Mouse (Mus musculus): ENCODE data around the gene Peli2. TPM values are rescaled to one million over a fixed set of nuclear protein-coding genes. Genes with fewer than 3 reads are reported as not detected.

Peli2 gene
- polyA plus RNA-seq, 1 experiment = 125 TPM

DNA sequence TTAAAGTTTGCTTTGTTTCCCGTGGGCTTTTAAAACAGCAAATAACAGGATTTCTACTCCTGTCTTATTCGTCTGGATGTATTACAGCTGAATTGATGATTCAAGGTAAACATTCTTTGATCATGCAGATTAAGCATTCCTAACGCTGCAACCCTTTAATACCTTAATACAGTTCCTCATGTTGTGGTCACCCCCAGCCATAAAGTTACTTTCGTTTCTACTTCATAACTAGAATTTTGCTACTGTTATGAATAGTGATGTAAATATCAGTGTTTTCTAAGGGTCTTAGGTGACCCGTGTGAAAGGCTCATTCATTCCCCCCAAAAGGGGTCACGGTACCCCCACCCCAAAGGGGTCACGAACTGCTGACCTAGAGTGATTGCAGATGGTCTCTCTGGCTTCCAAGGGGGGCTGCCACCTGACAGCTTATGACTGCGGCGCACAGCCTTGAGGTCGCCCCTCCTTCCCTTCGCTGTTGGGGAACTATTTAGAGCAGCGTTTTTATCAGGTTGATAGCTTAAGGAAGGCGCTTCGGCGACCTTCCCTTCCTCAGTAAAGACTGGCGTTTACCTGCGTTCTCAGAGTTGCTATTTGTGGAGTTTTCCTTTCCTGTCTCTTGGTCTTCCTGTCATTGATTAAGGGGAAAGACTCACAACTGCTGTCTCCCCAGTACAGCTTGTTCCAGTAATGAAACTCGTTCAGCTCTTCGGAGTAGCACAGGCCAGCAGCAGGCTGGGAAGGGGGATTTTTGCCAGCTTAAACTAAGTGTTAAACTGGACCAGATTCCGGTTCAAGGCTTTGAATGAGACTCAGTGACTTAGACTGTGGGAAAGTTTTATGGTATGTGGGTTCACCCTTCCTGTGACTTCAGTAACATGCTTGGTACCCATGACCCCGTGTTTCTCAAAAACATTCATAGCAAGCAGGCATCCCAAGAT lies 12.5 kb downstream of the Peli2 start:
- no peaks in the 10 kb centered on the region; the same call in 1 of the 2 replicates for H3K4me1 ChIP-seq (ENCODE audit: control insufficient read depth, insufficient read depth, low read length)
- no peak overlapping the region for H3K27ac ChIP-seq (ENCODE audit: control insufficient read depth, insufficient read depth, low read depth, low read length)
- H3K36me3 ChIP-seq (ENCODE audit: control insufficient read depth, insufficient read depth, low read length) = no peaks in the 10 kb centered on the region
- H3K4me3 ChIP-seq (ENCODE audit: control insufficient read depth, low read depth, low read length) = no peak overlapping the region
- H3K27me3 ChIP-seq (ENCODE audit: control insufficient read depth, insufficient read depth, low read length) = no peaks in the 10 kb centered on the region
- TF ChIP-seq CTCF (IDR thresholded peaks at IDR 0.05; ENCODE audit: control insufficient read depth, insufficient read depth, insufficient replicate concordance, low read depth, low read length) (no peak), POLR2A (IDR thresholded peaks at IDR 0.05; ENCODE audit: control insufficient read depth, low read depth, low read length) (no peak)

DNA sequence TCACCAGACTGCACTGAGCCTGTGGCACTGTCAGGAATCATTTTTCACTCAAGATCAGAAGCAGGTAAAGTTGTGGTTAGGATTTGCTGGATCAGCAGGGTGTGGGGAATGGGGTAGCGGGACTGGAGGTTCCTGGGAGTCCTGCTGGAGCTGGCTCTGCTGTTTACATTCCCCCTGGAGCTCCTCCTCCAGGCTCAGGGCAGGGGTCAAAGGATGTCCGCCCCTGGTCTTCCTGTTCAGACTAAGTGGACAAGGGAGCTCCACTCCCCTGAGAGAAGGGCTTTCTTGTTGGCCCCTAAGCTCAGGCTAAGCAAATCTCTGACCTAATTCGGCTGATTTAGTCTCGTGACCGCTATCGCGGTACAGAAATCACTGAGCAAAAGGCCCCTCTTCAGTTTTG lies 13.7 kb downstream of the Peli2 start:
- Histone ChIP-seq H3K4me3 (ENCODE audit: control insufficient read depth, low read depth, low read length) (no peak overlapping the region), H3K4me1 (ENCODE audit: control insufficient read depth, insufficient read depth, low read length) (no peaks in the 10 kb centered on the region), H3K27ac (ENCODE audit: control insufficient read depth, insufficient read depth, low read depth, low read length) (no peak overlapping the region)

GRCm38 (mm10) chr14:48135816-48136345 lies 15.3 kb downstream of the Peli2 start:
- no peak for TF ChIP-seq POLR2A (IDR thresholded peaks at IDR 0.05; ENCODE audit: control insufficient read depth, low read depth, low read length)
- TF ChIP-seq CTCF (IDR thresholded peaks at IDR 0.05; ENCODE audit: control insufficient read depth, insufficient read depth, insufficient replicate concordance, low read depth, low read length) = no peak
- no peak overlapping the region for H3K27ac ChIP-seq (ENCODE audit: control insufficient read depth, insufficient read depth, low read depth, low read length)
- no peaks in the 10 kb centered on the region for H3K36me3 ChIP-seq (ENCODE audit: control insufficient read depth, insufficient read depth, low read length)
- H3K27me3 ChIP-seq (ENCODE audit: control insufficient read depth, insufficient read depth, low read length) = no peaks in the 10 kb centered on the region
- H3K4me1 ChIP-seq (ENCODE audit: control insufficient read depth, insufficient read depth, low read length) = no peaks in the 10 kb centered on the region
- H3K4me3 ChIP-seq (ENCODE audit: control insufficient read depth, low read depth, low read length) = no peak overlapping the region

More for the DNA sequence above, 13.7 kb downstream of the Peli2 start:
- Histone ChIP-seq H3K36me3 (ENCODE audit: control insufficient read depth, insufficient read depth, low read length) (no peaks in the 10 kb centered on the region), H3K27me3 (ENCODE audit: control insufficient read depth, insufficient read depth, low read length) (no peaks in the 10 kb centered on the region)
- TF ChIP-seq POLR2A (IDR thresholded peaks at IDR 0.05; ENCODE audit: control insufficient read depth, low read depth, low read length) (no peak), CTCF (IDR thresholded peaks at IDR 0.05; ENCODE audit: control insufficient read depth, insufficient read depth, insufficient replicate concordance, low read depth, low read length) (no peak)

DNA sequence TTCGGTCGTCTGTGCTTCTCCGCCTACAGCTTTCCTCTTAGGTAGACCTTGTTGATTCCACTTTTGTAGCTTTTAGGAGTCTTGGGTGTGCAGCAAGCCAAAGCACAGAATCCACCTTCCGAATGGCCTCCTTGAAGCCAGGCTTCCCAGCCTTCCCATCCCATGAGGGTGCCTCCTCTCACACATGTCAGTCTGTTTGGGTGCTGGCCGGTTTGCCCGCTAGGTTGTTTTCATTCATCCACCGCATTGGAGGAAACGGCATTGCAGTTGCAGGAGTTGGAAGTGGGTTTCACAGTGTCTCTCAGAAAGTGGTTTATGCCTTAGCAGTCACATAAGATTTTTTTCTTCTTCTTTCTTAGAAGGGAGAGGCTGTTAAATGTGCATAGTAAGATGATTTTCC lies 17.1 kb downstream of the Peli2 start:
- no peaks in the 10 kb centered on the region for H3K36me3 ChIP-seq (ENCODE audit: control insufficient read depth, insufficient read depth, low read length)
- no peak overlapping the region for H3K27ac ChIP-seq (ENCODE audit: control insufficient read depth, insufficient read depth, low read depth, low read length)
- no peaks in the 10 kb centered on the region for H3K27me3 ChIP-seq (ENCODE audit: control insufficient read depth, insufficient read depth, low read length)
- H3K4me1 ChIP-seq (ENCODE audit: control insufficient read depth, insufficient read depth, low read length) = no peaks in the 10 kb centered on the region
- TF ChIP-seq CTCF (IDR thresholded peaks at IDR 0.05; ENCODE audit: control insufficient read depth, insufficient read depth, insufficient replicate concordance, low read depth, low read length) = no peak
- TF ChIP-seq POLR2A (IDR thresholded peaks at IDR 0.05; ENCODE audit: control insufficient read depth, low read depth, low read length) = no peak
- H3K4me3 ChIP-seq (ENCODE audit: control insufficient read depth, low read depth, low read length) = no peak overlapping the region

GRCm38 (mm10) chr14:48138138-48138537 lies 17.5 kb downstream of the Peli2 start:
- Histone ChIP-seq H3K36me3 (ENCODE audit: control insufficient read depth, insufficient read depth, low read length) (no peaks in the 10 kb centered on the region), H3K4me3 (ENCODE audit: control insufficient read depth, low read depth, low read length) (no peak overlapping the region), H3K27me3 (ENCODE audit: control insufficient read depth, insufficient read depth, low read length) (no peaks in the 10 kb centered on the region), H3K4me1 (ENCODE audit: control insufficient read depth, insufficient read depth, low read length) (no peaks in the 10 kb centered on the region), H3K27ac (ENCODE audit: control insufficient read depth, insufficient read depth, low read depth, low read length) (no peak overlapping the region)
- peak; percentile 16; the same call in 1 of the 2 replicates for TF ChIP-seq CTCF (IDR thresholded peaks at IDR 0.05; ENCODE audit: control insufficient read depth, insufficient read depth, insufficient replicate concordance, low read depth, low read length)
- no peak for TF ChIP-seq POLR2A (IDR thresholded peaks at IDR 0.05; ENCODE audit: control insufficient read depth, low read depth, low read length)

DNA sequence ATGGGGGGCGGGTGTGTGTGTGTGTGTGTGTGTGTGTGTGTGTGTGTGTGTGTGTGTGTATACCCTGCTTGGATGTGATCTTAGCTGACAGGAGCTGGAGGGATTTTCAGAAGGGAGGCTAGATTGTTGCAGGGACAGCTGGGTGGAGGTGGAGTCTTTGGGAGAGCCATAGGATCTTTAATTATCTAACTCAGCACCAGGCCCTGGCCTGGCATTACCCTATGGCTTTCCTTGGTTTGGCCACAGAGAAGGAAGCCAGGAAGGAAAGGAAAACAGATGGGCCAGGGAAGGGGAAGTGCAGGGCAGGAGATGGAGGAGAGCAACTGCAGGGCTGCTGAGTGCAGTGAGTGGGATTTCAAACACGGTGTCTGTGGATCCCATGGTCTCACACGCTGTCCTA lies 18.8 kb downstream of the Peli2 start:
- Histone ChIP-seq H3K27ac (ENCODE audit: control insufficient read depth, insufficient read depth, low read depth, low read length) (no peak overlapping the region), H3K4me1 (ENCODE audit: control insufficient read depth, insufficient read depth, low read length) (no peaks in the 10 kb centered on the region; the same call in 1 of the 2 replicates), H3K36me3 (ENCODE audit: control insufficient read depth, insufficient read depth, low read length) (no peaks in the 10 kb centered on the region), H3K4me3 (ENCODE audit: control insufficient read depth, low read depth, low read length) (no peak overlapping the region), H3K27me3 (ENCODE audit: control insufficient read depth, insufficient read depth, low read length) (no peaks in the 10 kb centered on the region)
- TF ChIP-seq POLR2A (IDR thresholded peaks at IDR 0.05; ENCODE audit: control insufficient read depth, low read depth, low read length) (no peak), CTCF (IDR thresholded peaks at IDR 0.05; ENCODE audit: control insufficient read depth, insufficient read depth, insufficient replicate concordance, low read depth, low read length) (no peak)

DNA sequence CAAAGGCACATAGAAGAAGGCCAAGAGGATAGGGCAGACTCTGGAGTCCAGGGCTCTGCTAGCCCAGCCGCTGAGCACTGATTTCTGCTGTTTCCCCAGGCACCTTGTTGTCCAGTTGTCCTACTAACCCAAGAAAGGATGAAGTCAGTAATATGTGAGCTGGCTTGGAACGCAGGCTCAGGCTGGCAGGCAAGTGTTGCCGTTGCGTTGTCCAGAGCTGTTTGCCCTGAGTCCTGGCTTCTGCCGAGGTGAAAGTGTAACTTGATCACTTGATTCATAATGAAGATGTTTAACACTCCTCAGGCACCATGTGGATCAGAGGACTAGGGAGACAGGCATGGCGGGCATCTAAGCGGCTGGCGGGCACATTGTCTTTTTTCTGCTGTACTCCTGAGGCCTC lies 21.1 kb downstream of the Peli2 start:
- Histone ChIP-seq H3K27me3 (ENCODE audit: control insufficient read depth, insufficient read depth, low read length) (no peaks in the 10 kb centered on the region), H3K27ac (ENCODE audit: control insufficient read depth, insufficient read depth, low read depth, low read length) (no peak overlapping the region), H3K4me3 (ENCODE audit: control insufficient read depth, low read depth, low read length) (no peak overlapping the region), H3K36me3 (ENCODE audit: control insufficient read depth, insufficient read depth, low read length) (no peaks in the 10 kb centered on the region), H3K4me1 (ENCODE audit: control insufficient read depth, insufficient read depth, low read length) (no peaks in the 10 kb centered on the region; the same call in 1 of the 2 replicates)
- TF ChIP-seq POLR2A (IDR thresholded peaks at IDR 0.05; ENCODE audit: control insufficient read depth, low read depth, low read length) = no peak
- no peak for TF ChIP-seq CTCF (IDR thresholded peaks at IDR 0.05; ENCODE audit: control insufficient read depth, insufficient read depth, insufficient replicate concordance, low read depth, low read length)

Data from testis, adult 2 months (tissue).